Mouse (Mus musculus) cerebellum, adult 2 months (tissue): ENCODE measurements at regions not wholly inside any gene's neighbourhood (a gene's known extent, or its start where the extent isn't known, plus 50 kb on each side); places are given as distances from the start of the nearest gene placed in this dataset.

ENCODE experiments used
- CTCF ChIP-seq: fragments of 200-500 bp; IDR thresholded peaks from 2 replicates; pipeline ENCODE4 v1.5.1; 2011; ENCODE audit warnings: low read depth, mild to moderate bottlenecking, control low read depth, low read length, moderate library complexity, borderline replicate concordance; ENCODE audit not compliant: insufficient read depth
- POLR2A ChIP-seq: fragments of 200-500 bp; IDR thresholded peaks from 2 replicates; pipeline ENCODE4 v1.6.1; 2011; ENCODE audit warnings: low read length, control low read depth, borderline replicate concordance; ENCODE audit not compliant: insufficient read depth

DNA sequence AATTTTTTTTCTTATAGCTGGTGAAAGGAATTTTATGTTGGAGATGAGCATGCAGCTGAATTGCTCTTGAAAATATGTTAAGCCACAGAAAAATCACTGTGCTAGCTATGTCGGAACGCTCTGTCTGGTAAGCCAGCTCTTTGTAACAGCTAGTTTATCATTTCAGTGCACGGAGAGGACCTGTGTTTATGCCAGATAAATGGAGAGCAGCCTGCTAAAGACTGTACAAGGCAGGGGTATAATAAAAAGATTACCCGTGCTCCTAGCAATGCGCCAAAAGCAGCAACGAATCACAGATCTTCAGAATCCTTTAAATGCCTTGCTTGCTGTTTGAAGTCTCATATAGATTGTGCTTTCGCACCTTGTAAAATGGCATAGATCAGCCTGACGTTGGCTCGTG lies 232.2 kb upstream of the Daam1 start:
- TF ChIP-seq CTCF (no peak), POLR2A (no peak)
